In the genomic region with DNA sequence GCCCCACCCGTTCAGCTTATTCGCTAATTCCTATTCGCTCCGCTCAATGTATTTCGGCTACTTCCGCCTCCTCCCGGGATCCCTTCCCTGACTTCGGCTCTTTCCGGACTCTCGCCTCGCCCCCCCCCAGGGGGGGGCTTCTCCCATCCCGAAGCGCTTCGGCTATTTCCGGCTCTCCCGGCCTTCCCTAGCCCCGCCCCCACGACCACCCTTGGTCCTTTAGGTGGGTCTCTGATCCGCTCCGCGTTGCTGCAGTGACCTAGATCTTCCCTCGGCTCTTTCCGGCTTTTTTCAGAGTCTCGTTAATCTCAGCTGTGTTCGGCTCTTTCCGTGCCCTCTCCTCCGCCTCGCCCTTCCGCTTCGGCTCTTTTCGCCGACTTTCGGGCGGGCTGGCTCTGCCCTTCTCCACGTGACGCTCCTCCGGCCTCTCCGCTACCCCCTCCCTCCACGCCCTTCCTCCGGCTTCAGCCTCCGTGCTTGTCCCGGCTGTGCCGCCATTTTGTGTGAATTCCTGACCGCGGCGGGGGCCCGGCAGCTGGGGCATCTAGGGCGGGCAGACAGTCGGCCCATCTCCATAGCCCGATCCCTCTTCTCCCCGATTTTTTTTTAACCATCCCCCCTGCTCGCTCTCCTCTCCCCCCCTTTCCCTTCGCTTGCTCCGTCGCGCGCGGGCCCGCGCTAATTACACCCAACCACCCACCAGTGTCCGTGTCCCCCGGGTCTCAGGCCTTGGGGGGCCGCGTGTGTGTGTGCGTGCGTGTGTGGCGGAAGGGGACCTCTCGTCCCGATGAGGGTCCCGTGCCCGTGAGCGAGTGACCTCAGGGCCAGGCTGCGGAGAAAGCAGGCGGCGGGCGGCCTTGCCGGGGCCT, we compare ENCODE assay signal across 8 mouse cellular contexts. TPM values are rescaled to one million over a fixed set of nuclear protein-coding genes. Genes with fewer than 3 reads are reported as not detected.
A peak's percentile ranks its signal among the peaks of the same experiment; 100 is the strongest.
DNase-seq lines count a peak whose midpoint lies in the region; ATAC-seq lines count a peak whose summit lies in the region.

No protein-coding gene starts in this region.

- peak; percentile 73 for ATAC-seq in frontal cortex, adult (ENCODE audit: low TSS enrichment)

- no peaks in the 10 kb centered on the region for H3K9me3 ChIP-seq in hindbrain, embryonic 10.5 days

- WGBS in hindbrain, embryonic 10.5 days, result under 1% methylated on average over 77 of the region's 77 CpGs

- H3K4me1 ChIP-seq in hindbrain, embryonic 10.5 days (replicated peaks), result peaks cover 31% of the 10 kb centered on the region

- H3K4me3 ChIP-seq in hindbrain, embryonic 10.5 days, result peak overlapping the region; percentile 90

- peaks cover 8% of the 10 kb centered on the region for H3K36me3 ChIP-seq in hindbrain, embryonic 10.5 days

- H3K27ac ChIP-seq in hindbrain, embryonic 10.5 days, result peak overlapping the region; percentile 98

- DNase-seq in MN1 (ENCODE audit: low spot score), result peak; percentile 98
- DNase-seq in cerebellum, adult 9-10 months, result peak; percentile 99
- peak; percentile 99 for DNase-seq in hindbrain, embryonic 10.5 days (ENCODE audit: low spot score)
- DNase-seq in layer of hippocampus, postnatal 10 days (ENCODE audit: low spot score in 2 of 2), result peak; percentile 99 to 100
- peak; percentile 99 for DNase-seq in lung, postnatal 10 days
- DNase-seq in ovary, postnatal 36 days (ENCODE audit: low spot score), result peak; percentile 98
- DNase-seq in thymus, postnatal 25 days, result peak; percentile 98

- H3K27me3 ChIP-seq in hindbrain, embryonic 10.5 days (ENCODE audit: insufficient read depth, poor library complexity, severe bottlenecking), result no peaks in the 10 kb centered on the region

RNA-seq across cellular contexts. Expression of a gene that starts 0.7 kb away (rescaled TPM):
- polyA plus RNA-seq in hindbrain, embryonic 10.5 days (2016; fragmentation: Nextera tagmentation; extraction: Ambion mirVana), result 20.5 and 23.0 TPM in 2 replicates
- 10 to 100 TPM; 46.4 to 52.8 TPM for total RNA-seq in layer of hippocampus, postnatal 10 days (2021)

RNA-seq across cellular contexts. Expression of a gene that starts 12.4 kb away (rescaled TPM):
- 371 and 455 TPM in 2 replicates for polyA plus RNA-seq in hindbrain, embryonic 10.5 days (2016; fragmentation: Nextera tagmentation; extraction: Ambion mirVana)
- 100 to 1,000 TPM; 106 to 115 TPM for total RNA-seq in layer of hippocampus, postnatal 10 days (2021)

RNA-seq across cellular contexts. Expression of a gene that starts 52.5 kb away (rescaled TPM):
- polyA plus RNA-seq in hindbrain, embryonic 10.5 days (2016; fragmentation: Nextera tagmentation; extraction: Ambion mirVana), result 67.4 and 70.9 TPM in 2 replicates
- 100 to 1,000 TPM in 1 of 2 experiments, 10 to 100 TPM in 1; 86.4 to 103 TPM for total RNA-seq in layer of hippocampus, postnatal 10 days (2021)

Comparison
In these comparisons a context has a peak if more than half of its experiments do, and no peak if none do; other contexts are left out.
1. Peak in every context shown above with its lines: DNase-seq, ATAC-seq, H3K4me3 ChIP-seq and H3K27ac ChIP-seq.